Mouse (Mus musculus): ENCODE data around the gene Pcyt1b. TPM values are rescaled to one million over a fixed set of nuclear protein-coding genes. Genes with fewer than 3 reads are reported as not detected.
A peak's percentile ranks its signal among the peaks of the same experiment; 100 is the strongest.

Gene Pcyt1b
- polyA plus RNA-seq, 1 experiment from 2014 or later: 17.2 TPM

DNA sequence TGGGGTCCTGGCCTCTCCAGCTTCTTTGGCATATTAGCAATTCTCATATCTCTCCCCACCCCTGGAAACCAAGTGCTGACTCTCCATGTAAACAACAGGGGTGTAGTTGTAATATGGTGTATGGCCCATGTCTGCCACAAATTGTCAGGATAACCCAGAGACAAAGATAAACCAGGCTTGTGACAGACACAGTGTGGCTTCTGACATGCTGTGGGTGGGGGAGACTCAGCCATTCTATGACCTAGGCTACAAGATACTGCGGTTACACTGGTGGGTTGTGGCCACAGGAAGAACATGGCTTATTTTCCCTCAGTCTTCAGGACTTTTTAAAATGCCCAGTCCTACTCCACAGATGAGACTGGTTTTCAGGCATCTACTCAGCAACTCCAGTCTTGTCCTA is 94.5 kb downstream of the Pcyt1b start:
- Histone ChIP-seq H3K4me3 (no peak overlapping the region), H3K9me3 (replicated peaks) (no peaks in the 10 kb centered on the region), H3K36me3 (ENCODE audit: poor library complexity, severe bottlenecking) (peaks cover 6% of the 10 kb centered on the region; the same call in 1 of the 2 replicates), H3K27me3 (no peaks in the 10 kb centered on the region), H3K9ac (no peak overlapping the region), H3K4me1 (no peaks in the 10 kb centered on the region), H3K27ac (no peak overlapping the region), H3K4me2 (no peak overlapping the region)
- WGBS: 89% methylated on average over 1 of the region's 1 CpGs
- ATAC-seq: no peak

DNA sequence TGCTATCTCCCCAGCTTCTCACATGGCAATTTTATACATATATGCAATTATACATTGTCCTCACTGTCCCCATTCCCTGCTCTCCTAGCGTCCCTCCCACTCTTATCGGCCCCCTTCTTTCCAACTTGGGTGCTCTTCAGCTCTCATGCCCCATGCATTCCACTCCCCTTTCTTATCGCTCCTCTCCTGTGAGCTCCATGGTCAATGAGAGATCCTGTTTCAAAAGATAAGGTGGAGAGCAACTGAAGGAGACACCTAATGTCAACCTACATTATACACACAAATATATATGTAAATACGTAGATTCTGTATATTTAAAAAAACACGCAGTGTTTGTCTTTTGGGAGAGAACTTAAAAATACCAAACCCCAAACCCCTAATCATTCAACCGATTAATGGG is 95.9 kb downstream of the Pcyt1b start:
- no peak overlapping the region for H3K9ac ChIP-seq
- no peak for ATAC-seq
- no peak overlapping the region for H3K27ac ChIP-seq
- no peaks in the 10 kb centered on the region for H3K4me1 ChIP-seq
- no peaks in the 10 kb centered on the region for H3K27me3 ChIP-seq
- 90% methylated on average over 6 of the region's 6 CpGs for WGBS
- no peak overlapping the region for H3K4me3 ChIP-seq
- H3K4me2 ChIP-seq: no peak overlapping the region
- peaks cover 6% of the 10 kb centered on the region; the same call in 1 of the 2 replicates for H3K36me3 ChIP-seq (ENCODE audit: poor library complexity, severe bottlenecking)
- H3K9me3 ChIP-seq (replicated peaks): no peaks in the 10 kb centered on the region

DNA sequence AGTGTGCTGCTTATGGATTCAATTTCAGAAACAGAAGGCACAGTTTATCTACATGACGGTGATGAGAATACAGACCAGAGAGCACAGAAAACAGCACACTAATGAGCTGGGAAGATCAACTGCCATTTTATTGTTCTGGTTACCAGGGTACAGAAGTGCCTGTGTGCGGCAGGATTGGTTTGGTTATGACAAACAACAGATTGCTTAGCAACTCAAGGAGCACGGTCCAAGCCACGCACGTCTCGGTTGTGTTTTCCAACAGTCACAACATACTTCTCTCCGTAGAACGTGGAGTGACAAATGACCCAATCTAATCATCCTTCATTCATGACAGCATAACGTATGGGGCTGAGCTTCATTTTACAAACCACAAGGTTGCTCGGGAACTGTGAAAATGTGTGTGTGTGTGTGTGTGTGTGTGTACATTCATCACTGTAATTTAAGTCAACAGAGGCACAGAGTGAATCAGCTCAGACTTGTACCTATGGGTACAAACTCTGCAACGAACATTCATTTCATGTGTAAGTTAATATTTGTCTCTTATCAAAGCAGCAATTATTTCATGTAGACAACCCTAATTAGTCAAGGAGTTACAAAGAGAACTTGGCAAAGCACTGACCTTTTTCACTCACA is 100.7 kb downstream of the Pcyt1b start:
- Histone ChIP-seq H3K36me3 (ENCODE audit: poor library complexity, severe bottlenecking) (no peaks in the 10 kb centered on the region), H3K9ac (no peak overlapping the region), H3K27me3 (no peaks in the 10 kb centered on the region), H3K9me3 (replicated peaks) (no peaks in the 10 kb centered on the region), H3K27ac (no peak overlapping the region), H3K4me2 (no peak overlapping the region), H3K4me3 (no peak overlapping the region), H3K4me1 (peaks cover 13% of the 10 kb centered on the region; the same call in 1 of the 2 replicates)
- ATAC-seq: peak; percentile 75
- 52% methylated on average over 11 of the region's 11 CpGs for WGBS

DNA sequence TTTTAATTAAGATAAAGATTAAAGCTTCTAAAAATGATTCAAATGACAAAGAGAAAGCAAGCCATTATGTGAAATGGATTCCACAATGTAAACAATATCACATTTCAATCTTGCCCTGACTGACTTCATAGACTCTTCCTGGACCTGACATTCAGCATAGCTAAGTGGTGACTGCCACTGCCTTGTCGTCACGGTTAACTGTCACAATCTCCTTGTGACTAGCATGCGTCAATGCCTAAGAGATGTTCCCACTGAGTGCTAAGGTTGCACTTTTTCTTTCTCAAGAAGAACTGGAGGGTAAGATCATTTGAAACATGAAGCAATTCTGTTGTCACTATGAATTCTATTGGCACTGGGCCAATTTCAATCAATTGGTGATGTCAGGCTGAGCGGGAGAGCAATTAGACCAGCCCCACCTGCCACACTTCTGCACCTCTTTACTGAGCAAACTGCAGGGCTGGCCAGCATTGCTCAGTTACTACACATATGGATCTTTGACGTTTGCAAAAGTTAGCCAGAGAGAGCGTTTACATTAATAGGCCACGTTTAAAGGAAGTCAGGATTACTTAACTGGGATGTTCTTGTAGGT is 102.3 kb downstream of the Pcyt1b start:
- 43% methylated on average over 7 of the region's 7 CpGs for WGBS
- H3K4me1 ChIP-seq: peaks cover 13% of the 10 kb centered on the region; the same call in 1 of the 2 replicates
- H3K9me3 ChIP-seq (replicated peaks): no peaks in the 10 kb centered on the region
- peak; percentile 82 for ATAC-seq
- H3K27me3 ChIP-seq: no peaks in the 10 kb centered on the region
- no peak overlapping the region for H3K9ac ChIP-seq
- H3K4me3 ChIP-seq: no peak overlapping the region
- H3K36me3 ChIP-seq (ENCODE audit: poor library complexity, severe bottlenecking): no peaks in the 10 kb centered on the region
- no peak overlapping the region for H3K4me2 ChIP-seq
- no peak overlapping the region for H3K27ac ChIP-seq

DNA sequence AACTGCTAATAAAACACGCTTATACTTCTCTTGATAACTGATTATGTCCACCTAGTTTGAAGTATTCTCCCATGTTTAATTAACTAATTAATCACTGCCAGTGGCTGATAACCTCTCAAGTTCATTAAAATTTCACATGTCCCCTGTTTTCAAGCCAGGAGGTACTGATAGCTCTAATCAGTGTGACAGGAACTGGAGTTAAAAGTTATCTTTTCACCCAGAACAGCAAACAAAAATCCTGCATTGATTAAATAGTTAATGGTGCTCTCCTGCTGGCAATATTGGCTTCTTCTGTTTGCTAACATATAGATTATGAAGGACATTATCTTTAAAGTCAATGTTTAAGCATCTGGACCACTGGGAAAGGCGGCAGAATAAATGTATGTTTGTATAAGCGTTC is 106.1 kb downstream of the Pcyt1b start:
- 88% methylated on average over 3 of the region's 3 CpGs for WGBS
- Histone ChIP-seq H3K4me3 (no peak overlapping the region), H3K4me1 (peaks cover 11% of the 10 kb centered on the region; the same call in 1 of the 2 replicates), H3K36me3 (ENCODE audit: poor library complexity, severe bottlenecking) (no peaks in the 10 kb centered on the region), H3K27ac (no peak overlapping the region), H3K27me3 (no peaks in the 10 kb centered on the region), H3K9me3 (replicated peaks) (no peaks in the 10 kb centered on the region), H3K4me2 (no peak overlapping the region), H3K9ac (no peak overlapping the region)
- no peak for ATAC-seq

DNA sequence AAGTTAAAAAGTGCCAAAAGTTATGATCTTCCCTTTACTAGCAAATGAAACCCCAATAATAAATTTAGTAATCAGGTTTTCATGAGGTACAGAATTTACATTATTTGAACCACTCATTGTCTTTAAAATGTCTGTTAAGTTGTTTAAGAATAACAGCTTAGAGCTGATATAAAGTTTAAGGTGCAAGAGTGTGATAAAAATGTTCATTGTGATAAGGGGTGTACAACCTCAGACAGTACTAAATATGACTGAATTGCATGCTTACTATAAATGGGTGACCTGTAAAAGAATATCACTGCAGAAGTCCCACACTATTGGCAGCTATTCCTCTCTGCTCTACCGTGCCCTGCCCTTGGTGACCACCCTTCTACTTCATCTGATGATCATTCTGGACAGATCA is 134.9 kb downstream of the Pcyt1b start:
- Histone ChIP-seq H3K4me3 (no peak overlapping the region), H3K27ac (no peak overlapping the region), H3K4me2 (no peak overlapping the region), H3K9me3 (replicated peaks) (no peaks in the 10 kb centered on the region), H3K4me1 (no peaks in the 10 kb centered on the region), H3K9ac (no peak overlapping the region), H3K36me3 (ENCODE audit: poor library complexity, severe bottlenecking) (no peaks in the 10 kb centered on the region), H3K27me3 (no peaks in the 10 kb centered on the region)
- WGBS: 80% methylated on average over 1 of the region's 1 CpGs
- ATAC-seq: no peak

DNA sequence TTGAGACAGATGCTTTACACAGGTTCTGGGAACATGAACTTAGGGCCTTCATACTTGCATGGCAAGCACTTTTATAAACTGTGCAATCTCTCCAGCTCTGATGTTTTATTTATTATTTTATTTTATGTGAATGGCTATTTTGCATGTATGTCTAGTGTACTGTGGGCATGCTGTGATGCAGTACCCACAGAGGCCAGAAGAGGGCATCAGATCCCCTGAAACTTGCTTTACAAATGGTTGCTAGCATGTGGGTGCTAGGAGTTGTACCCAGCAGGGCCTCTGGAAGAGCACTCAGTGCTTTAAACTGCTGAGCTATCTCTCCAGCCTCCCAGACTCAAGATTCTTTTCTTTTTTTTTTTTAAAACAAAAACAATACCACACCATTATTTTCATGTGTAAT is 138.5 kb downstream of the Pcyt1b start:
- Histone ChIP-seq H3K9me3 (replicated peaks) (no peaks in the 10 kb centered on the region), H3K27ac (no peak overlapping the region), H3K36me3 (ENCODE audit: poor library complexity, severe bottlenecking) (no peaks in the 10 kb centered on the region), H3K9ac (no peak overlapping the region), H3K4me2 (no peak overlapping the region), H3K4me1 (no peaks in the 10 kb centered on the region), H3K4me3 (no peak overlapping the region), H3K27me3 (no peaks in the 10 kb centered on the region)
- ATAC-seq: no peak

Other genes starting within 250 kb of the Pcyt1b start
- 15.0 and 16.4 TPM in 2 replicates for gene Pola1, start 22.7 kb upstream of the Pcyt1b start, polyA plus RNA-seq (2015; fragmentation: Nextera tagmentation; extraction: Ambion mirVana)
- gene Pdk3, start 177.3 kb downstream of the Pcyt1b start, polyA plus RNA-seq (2015; fragmentation: Nextera tagmentation; extraction: Ambion mirVana): 39.1 and 43.1 TPM in 2 replicates

All from forebrain, embryonic 13.5 days (tissue).